Mouse (Mus musculus): ENCODE data around the gene Faf1. TPM values are rescaled to one million over a fixed set of nuclear protein-coding genes. Genes with fewer than 3 reads are reported as not detected.
A peak's percentile ranks its signal among the peaks of the same experiment; 100 is the strongest.

Faf1 gene
- polyA plus RNA-seq, 1 experiment from 2014 or later: 20.8 TPM

GRCm38 (mm10) chr4:109656301-109656700 lies 20.1 kb upstream of the Faf1 start:
- 57% methylated on average over 4 of the region's 4 CpGs for whole genome bisulfite sequencing
- Histone ChIP-seq H3K4me3 (ENCODE audit: low read depth, low read length) (no peak overlapping the region), H3K4me2 (replicated peaks; ENCODE audit: low read depth) (no peak overlapping the region), H3K27ac (replicated peaks) (no peak overlapping the region), H3K9ac (ENCODE audit: low read length) (no peak overlapping the region), H3K9me3 (ENCODE audit: control insufficient read depth, low read length) (no peaks in the 10 kb centered on the region), H3K4me1 (replicated peaks; ENCODE audit: control insufficient read depth, insufficient read depth) (no peaks in the 10 kb centered on the region; the same call in 1 of the 2 replicates), H3K27me3 (ENCODE audit: control insufficient read depth, insufficient read depth, low read length) (peaks cover 3% of the 10 kb centered on the region; the same call in 1 of the 2 replicates), H3K36me3 (ENCODE audit: control insufficient read depth, insufficient read depth, low read length) (no peaks in the 10 kb centered on the region)
- DNase-seq (ENCODE audit: low spot score) (no peak), ATAC-seq (ENCODE audit: low FRiP score, low TSS enrichment) (no peak)
- TF ChIP-seq CTCF (IDR thresholded peaks at IDR 0.05; ENCODE audit: low read depth): no peak
- TF ChIP-seq EP300 (optimal IDR thresholded peaks at IDR 0.05): no peak

- ATAC-seq (ENCODE audit: low FRiP score, low TSS enrichment) (peak; percentile 54), DNase-seq (ENCODE audit: low spot score) (peak; percentile 46)
- Histone ChIP-seq H3K4me2 (replicated peaks; ENCODE audit: low read depth) (peak overlapping the region; percentile 87), H3K4me1 (replicated peaks; ENCODE audit: control insufficient read depth, insufficient read depth) (no peaks in the 10 kb centered on the region; the same call in 1 of the 2 replicates), H3K36me3 (ENCODE audit: control insufficient read depth, insufficient read depth, low read length) (no peaks in the 10 kb centered on the region), H3K27me3 (ENCODE audit: control insufficient read depth, insufficient read depth, low read length) (peaks cover 3% of the 10 kb centered on the region; the same call in 1 of the 2 replicates), H3K27ac (replicated peaks) (no peak overlapping the region), H3K4me3 (ENCODE audit: low read depth, low read length) (peak overlapping the region; percentile 48), H3K9me3 (ENCODE audit: control insufficient read depth, low read length) (no peaks in the 10 kb centered on the region), H3K9ac (ENCODE audit: low read length) (peak overlapping the region; percentile 18; the same call in 1 of the 2 replicates)
- TF ChIP-seq CTCF (IDR thresholded peaks at IDR 0.05; ENCODE audit: low read depth) (no peak), EP300 (optimal IDR thresholded peaks at IDR 0.05) (no peak)
- 8% methylated on average over 52 of the region's 53 CpGs for WGBS
Observed at GRCm38 (mm10) chr4:109657021-109657850, 19.2 kb upstream of the Faf1 start.

GRCm38 (mm10) chr4:109657851-109658500 lies 18.4 kb upstream of the Faf1 start:
- WGBS: 16% methylated on average over 20 of the region's 20 CpGs

GRCm38 (mm10) chr4:109658826-109659225 lies 17.6 kb upstream of the Faf1 start:
- Histone ChIP-seq H3K9me3 (ENCODE audit: control insufficient read depth, low read length) (no peaks in the 10 kb centered on the region), H3K4me1 (replicated peaks; ENCODE audit: control insufficient read depth, insufficient read depth) (no peaks in the 10 kb centered on the region; the same call in 1 of the 2 replicates), H3K9ac (ENCODE audit: low read length) (no peak overlapping the region), H3K4me2 (replicated peaks; ENCODE audit: low read depth) (no peak overlapping the region), H3K36me3 (ENCODE audit: control insufficient read depth, insufficient read depth, low read length) (no peaks in the 10 kb centered on the region), H3K27ac (replicated peaks) (no peak overlapping the region), H3K4me3 (ENCODE audit: low read depth, low read length) (no peak overlapping the region), H3K27me3 (ENCODE audit: control insufficient read depth, insufficient read depth, low read length) (peaks cover 3% of the 10 kb centered on the region; the same call in 1 of the 2 replicates)
- TF ChIP-seq EP300 (optimal IDR thresholded peaks at IDR 0.05) (no peak), CTCF (IDR thresholded peaks at IDR 0.05; ENCODE audit: low read depth) (no peak)
- DNase-seq (ENCODE audit: low spot score) (no peak), ATAC-seq (ENCODE audit: low FRiP score, low TSS enrichment) (no peak)
- 52% methylated on average over 8 of the region's 8 CpGs for WGBS

More at GRCm38 (mm10) chr4:109657851-109658500, 18.4 kb upstream of the Faf1 start:
- Histone ChIP-seq H3K27ac (replicated peaks) (no peak overlapping the region), H3K9ac (ENCODE audit: low read length) (no peak overlapping the region; the same call in 1 of the 2 replicates), H3K4me2 (replicated peaks; ENCODE audit: low read depth) (peak overlapping the region; percentile 87), H3K4me3 (ENCODE audit: low read depth, low read length) (peak overlapping the region; percentile 48), H3K27me3 (ENCODE audit: control insufficient read depth, insufficient read depth, low read length) (peaks cover 3% of the 10 kb centered on the region; the same call in 1 of the 2 replicates), H3K4me1 (replicated peaks; ENCODE audit: control insufficient read depth, insufficient read depth) (no peaks in the 10 kb centered on the region; the same call in 1 of the 2 replicates), H3K36me3 (ENCODE audit: control insufficient read depth, insufficient read depth, low read length) (no peaks in the 10 kb centered on the region), H3K9me3 (ENCODE audit: control insufficient read depth, low read length) (no peaks in the 10 kb centered on the region)
- no peak for TF ChIP-seq CTCF (IDR thresholded peaks at IDR 0.05; ENCODE audit: low read depth)
- TF ChIP-seq EP300 (optimal IDR thresholded peaks at IDR 0.05): no peak
- DNase-seq (ENCODE audit: low spot score): no peak
- ATAC-seq (ENCODE audit: low FRiP score, low TSS enrichment): no peak

- Histone ChIP-seq H3K27ac (replicated peaks) (no peak overlapping the region), H3K27me3 (ENCODE audit: control insufficient read depth, insufficient read depth, low read length) (peaks cover 3% of the 10 kb centered on the region; the same call in 1 of the 2 replicates), H3K36me3 (ENCODE audit: control insufficient read depth, insufficient read depth, low read length) (no peaks in the 10 kb centered on the region), H3K9ac (ENCODE audit: low read length) (no peak overlapping the region), H3K9me3 (ENCODE audit: control insufficient read depth, low read length) (no peaks in the 10 kb centered on the region), H3K4me1 (replicated peaks; ENCODE audit: control insufficient read depth, insufficient read depth) (no peaks in the 10 kb centered on the region; the same call in 1 of the 2 replicates), H3K4me2 (replicated peaks; ENCODE audit: low read depth) (no peak overlapping the region), H3K4me3 (ENCODE audit: low read depth, low read length) (no peak overlapping the region)
- TF ChIP-seq CTCF (IDR thresholded peaks at IDR 0.05; ENCODE audit: low read depth): no peak
- no peak for ATAC-seq (ENCODE audit: low FRiP score, low TSS enrichment)
- WGBS: 77% methylated on average over 2 of the region's 2 CpGs
- no peak for DNase-seq (ENCODE audit: low spot score)
Observed at GRCm38 (mm10) chr4:109659571-109659970, 16.8 kb upstream of the Faf1 start.
